Mouse (Mus musculus): Measurements from ENCODE around the gene Cox8b. TPM values are rescaled to one million over a fixed set of nuclear protein-coding genes. Genes with fewer than 3 reads are reported as not detected.

The Cox8b gene
- polyA plus RNA-seq, 1 experiment, result not detected

DNA sequence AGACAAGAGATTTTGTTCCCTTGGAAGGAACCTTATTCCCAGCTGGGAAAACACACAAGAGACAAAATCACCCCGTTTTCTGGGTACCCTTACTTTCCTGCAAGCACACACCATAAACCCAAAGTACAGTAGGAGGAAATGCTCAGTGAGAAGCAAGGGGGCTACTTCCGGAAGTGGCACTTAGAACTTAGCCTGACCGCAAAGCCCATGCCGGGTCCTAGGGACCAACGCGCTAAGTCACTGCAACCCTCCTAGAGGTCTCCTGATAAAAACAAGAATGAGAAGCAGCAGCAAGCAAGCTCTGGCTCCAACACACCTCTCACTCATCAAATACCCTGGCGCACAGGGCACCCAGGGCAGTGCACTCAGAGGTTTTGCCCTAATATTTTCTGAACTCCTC, 20.9 kb downstream of the Cox8b start:
- WGBS, result 4% methylated on average over 7 of the region's 7 CpGs
- peaks cover 15% of the 10 kb centered on the region; the same call in 1 of the 2 replicates for H3K4me1 ChIP-seq (ENCODE audit: control insufficient read depth, insufficient read depth, low read length)
- TF ChIP-seq POLR2A (IDR thresholded peaks at IDR 0.05; ENCODE audit: borderline replicate concordance, control insufficient read depth, low read depth, low read length) (no peak), CTCF (IDR thresholded peaks at IDR 0.05; ENCODE audit: control insufficient read depth, insufficient read depth, low read length) (no peak)
- H3K27ac ChIP-seq (ENCODE audit: control insufficient read depth, insufficient read depth, low read depth, low read length, poor library complexity), result peak overlapping the region; percentile 46; the same call in 1 of the 2 replicates
- H3K4me3 ChIP-seq (replicated peaks; ENCODE audit: control insufficient read depth, low read depth, low read length), result peak overlapping the region; percentile 2

DNA sequence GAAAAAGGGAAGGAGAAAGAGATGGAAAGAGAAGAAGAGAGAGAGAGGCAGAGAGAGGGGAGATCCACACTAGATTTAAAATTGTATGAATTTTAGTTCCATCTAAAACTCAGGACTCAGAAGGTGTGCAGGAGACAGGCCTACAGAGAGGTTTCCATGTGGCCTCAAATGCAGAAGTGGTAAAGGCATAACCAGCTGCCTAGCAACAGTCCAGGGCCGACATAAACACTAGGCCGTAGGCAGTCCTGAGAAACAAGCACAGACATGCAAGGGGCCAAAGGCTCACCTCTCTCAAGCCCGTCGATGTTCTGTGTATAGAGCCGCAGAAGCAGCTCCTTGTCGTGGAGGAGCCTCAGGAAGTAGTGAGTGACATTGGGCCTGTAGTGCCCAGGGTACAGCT, 22.9 kb downstream of the Cox8b start:
- H3K4me1 ChIP-seq (ENCODE audit: control insufficient read depth, insufficient read depth, low read length), result peaks cover 15% of the 10 kb centered on the region; the same call in 1 of the 2 replicates
- no peak for TF ChIP-seq CTCF (IDR thresholded peaks at IDR 0.05; ENCODE audit: control insufficient read depth, insufficient read depth, low read length)
- TF ChIP-seq POLR2A (IDR thresholded peaks at IDR 0.05; ENCODE audit: borderline replicate concordance, control insufficient read depth, low read depth, low read length), result no peak
- H3K27ac ChIP-seq (ENCODE audit: control insufficient read depth, insufficient read depth, low read depth, low read length, poor library complexity), result no peak overlapping the region
- H3K4me3 ChIP-seq (replicated peaks; ENCODE audit: control insufficient read depth, low read depth, low read length), result no peak overlapping the region
- 20% methylated on average over 6 of the region's 6 CpGs for WGBS

- Histone ChIP-seq H3K27ac (ENCODE audit: control insufficient read depth, insufficient read depth, low read depth, low read length, poor library complexity) (peak overlapping the region; percentile 26; the same call in 1 of the 2 replicates), H3K4me1 (ENCODE audit: control insufficient read depth, insufficient read depth, low read length) (peaks cover 11% of the 10 kb centered on the region; the same call in 1 of the 2 replicates)
Observed at GRCm38 (mm10) chr7:140874224-140874623, 26.0 kb downstream of the Cox8b start.

GRCm38 (mm10) chr7:140864761-140865160, 35.5 kb downstream of the Cox8b start:
- Histone ChIP-seq H3K4me1 (ENCODE audit: control insufficient read depth, insufficient read depth, low read length) (peaks cover 2% of the 10 kb centered on the region; the same call in 1 of the 2 replicates), H3K4me3 (replicated peaks; ENCODE audit: control insufficient read depth, low read depth, low read length) (no peak overlapping the region), H3K27ac (ENCODE audit: control insufficient read depth, insufficient read depth, low read depth, low read length, poor library complexity) (no peak overlapping the region)
- WGBS, result 88% methylated on average over 12 of the region's 12 CpGs
- TF ChIP-seq CTCF (IDR thresholded peaks at IDR 0.05; ENCODE audit: control insufficient read depth, insufficient read depth, low read length) (no peak), POLR2A (IDR thresholded peaks at IDR 0.05; ENCODE audit: borderline replicate concordance, control insufficient read depth, low read depth, low read length) (no peak)

More at GRCm38 (mm10) chr7:140874224-140874623, 26.0 kb downstream of the Cox8b start:
- no peak overlapping the region for H3K4me3 ChIP-seq (replicated peaks; ENCODE audit: control insufficient read depth, low read depth, low read length)
- 6% methylated on average over 4 of the region's 4 CpGs for WGBS
- TF ChIP-seq POLR2A (IDR thresholded peaks at IDR 0.05; ENCODE audit: borderline replicate concordance, control insufficient read depth, low read depth, low read length), result no peak
- TF ChIP-seq CTCF (IDR thresholded peaks at IDR 0.05; ENCODE audit: control insufficient read depth, insufficient read depth, low read length), result no peak

DNA sequence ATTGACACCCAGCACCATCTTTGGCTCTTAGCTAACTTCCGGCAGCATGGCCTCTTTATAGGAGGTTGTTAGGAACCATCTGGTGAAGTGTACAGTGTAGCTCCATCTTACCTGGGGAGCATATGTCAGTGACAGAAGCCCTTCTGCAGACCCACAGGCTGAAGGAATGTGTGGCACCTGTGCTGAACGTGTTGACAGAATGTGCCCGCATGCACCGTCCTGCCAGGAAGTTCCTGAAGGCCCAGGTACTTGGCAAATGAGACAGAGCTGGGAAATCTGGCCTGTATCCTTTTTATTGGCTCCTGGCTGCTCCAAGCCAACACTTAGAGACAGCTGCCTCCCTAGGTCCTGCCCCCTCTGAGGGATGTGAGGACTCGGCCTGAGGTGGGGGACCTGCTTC, 39.5 kb downstream of the Cox8b start:
- H3K4me3 ChIP-seq (replicated peaks; ENCODE audit: control insufficient read depth, low read depth, low read length), result no peak overlapping the region
- WGBS, result 88% methylated on average over 5 of the region's 5 CpGs
- H3K4me1 ChIP-seq (ENCODE audit: control insufficient read depth, insufficient read depth, low read length), result peaks cover 5% of the 10 kb centered on the region; the same call in 1 of the 2 replicates
- TF ChIP-seq POLR2A (IDR thresholded peaks at IDR 0.05; ENCODE audit: borderline replicate concordance, control insufficient read depth, low read depth, low read length) (no peak), CTCF (IDR thresholded peaks at IDR 0.05; ENCODE audit: control insufficient read depth, insufficient read depth, low read length) (no peak)
- no peak overlapping the region for H3K27ac ChIP-seq (ENCODE audit: control insufficient read depth, insufficient read depth, low read depth, low read length, poor library complexity)

DNA sequence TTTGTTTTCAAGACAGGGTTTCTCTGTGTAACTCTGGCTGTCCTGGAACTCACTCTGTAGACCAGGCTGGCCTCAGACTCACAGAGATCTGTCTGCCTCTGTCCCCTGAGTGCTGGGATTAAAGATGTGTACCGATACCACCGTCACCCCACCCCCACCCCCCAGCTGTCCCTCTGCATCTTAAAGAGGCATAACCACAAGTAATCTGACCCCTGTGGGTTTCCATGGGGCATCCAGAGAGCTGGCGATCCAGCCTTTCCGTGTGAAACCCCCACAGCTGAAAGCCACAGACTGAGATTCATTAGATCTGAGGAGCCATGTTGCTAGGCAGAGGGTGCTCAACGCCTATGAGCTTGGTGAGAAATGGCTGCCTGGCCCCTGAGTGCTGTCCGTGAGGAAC, 40.2 kb downstream of the Cox8b start:
- TF ChIP-seq POLR2A (IDR thresholded peaks at IDR 0.05; ENCODE audit: borderline replicate concordance, control insufficient read depth, low read depth, low read length), result no peak
- H3K27ac ChIP-seq (ENCODE audit: control insufficient read depth, insufficient read depth, low read depth, low read length, poor library complexity), result no peak overlapping the region
- no peak overlapping the region for H3K4me3 ChIP-seq (replicated peaks; ENCODE audit: control insufficient read depth, low read depth, low read length)
- 79% methylated on average over 6 of the region's 6 CpGs for WGBS
- peaks cover 5% of the 10 kb centered on the region; the same call in 1 of the 2 replicates for H3K4me1 ChIP-seq (ENCODE audit: control insufficient read depth, insufficient read depth, low read length)

- TF ChIP-seq POLR2A (IDR thresholded peaks at IDR 0.05; ENCODE audit: borderline replicate concordance, control insufficient read depth, low read depth, low read length), result no peak
- TF ChIP-seq CTCF (IDR thresholded peaks at IDR 0.05; ENCODE audit: control insufficient read depth, insufficient read depth, low read length), result no peak
- peak overlapping the region; percentile 82 for H3K4me3 ChIP-seq (replicated peaks; ENCODE audit: control insufficient read depth, low read depth, low read length)
- H3K4me1 ChIP-seq (ENCODE audit: control insufficient read depth, insufficient read depth, low read length), result peaks cover 5% of the 10 kb centered on the region; the same call in 1 of the 2 replicates
- 86% methylated on average over 8 of the region's 8 CpGs for WGBS
- H3K27ac ChIP-seq (ENCODE audit: control insufficient read depth, insufficient read depth, low read depth, low read length, poor library complexity), result no peak overlapping the region
Observed at GRCm38 (mm10) chr7:140858746-140859145, 41.5 kb downstream of the Cox8b start.

DNA sequence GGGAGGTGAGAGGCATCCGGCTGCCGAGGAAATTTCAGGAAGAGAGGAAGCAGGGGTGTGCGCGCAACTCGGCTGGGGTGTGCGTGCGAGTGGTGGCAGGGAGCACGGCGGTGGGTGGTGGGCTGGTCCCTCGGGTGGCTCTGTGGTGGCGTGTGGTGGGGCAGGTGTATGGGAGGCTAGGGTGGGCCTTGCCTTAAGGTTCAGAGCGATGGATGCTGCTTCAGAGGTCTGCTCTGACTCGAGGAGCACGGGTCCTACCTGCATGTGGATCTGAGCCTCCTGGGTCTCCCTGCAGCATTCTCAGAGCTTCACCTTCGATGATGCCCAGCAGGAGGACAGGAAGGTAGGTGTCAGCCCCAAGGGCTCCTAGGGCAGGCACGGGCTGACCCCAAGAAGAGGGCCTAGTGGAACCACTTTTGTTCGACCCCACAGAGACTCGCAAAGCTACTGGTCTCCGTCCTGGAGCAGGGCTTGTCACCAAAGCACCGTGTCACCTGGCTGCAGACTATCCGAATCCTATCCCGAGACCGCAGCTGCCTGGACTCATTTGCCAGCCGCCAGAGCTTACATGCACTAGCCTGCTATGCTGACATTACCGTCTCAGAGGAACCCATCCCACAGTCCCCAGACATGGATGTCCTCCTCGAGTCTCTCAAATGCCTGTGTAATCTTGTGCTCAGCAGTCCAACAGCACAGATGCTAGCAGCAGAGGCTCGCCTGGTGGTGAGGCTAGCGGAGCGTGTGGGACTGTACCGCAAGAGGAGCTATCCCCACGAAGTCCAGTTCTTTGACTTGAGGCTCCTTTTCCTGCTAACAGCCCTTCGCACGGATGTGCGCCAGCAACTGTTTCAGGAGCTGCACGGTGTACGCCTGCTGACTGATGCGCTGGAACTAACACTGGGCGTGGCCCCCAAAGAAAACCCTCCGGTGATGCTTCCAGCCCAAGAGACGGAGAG, 42.4 kb downstream of the Cox8b start, which contains the start of gene Bet1l:
Bet1l (minus strand) TSS at position 28 of the 956 bp plus-strand sequence.
- Histone ChIP-seq H3K4me3 (replicated peaks; ENCODE audit: control insufficient read depth, low read depth, low read length) (peak within 1 kb of the TSS; percentile 82), H3K27ac (ENCODE audit: control insufficient read depth, insufficient read depth, low read depth, low read length, poor library complexity) (peak within 1 kb of the TSS; percentile 88), H3K4me1 (ENCODE audit: control insufficient read depth, insufficient read depth, low read length) (peaks cover 6% of the 10 kb centered on the region; the same call in 1 of the 2 replicates)
- TF ChIP-seq CTCF (IDR thresholded peaks at IDR 0.05; ENCODE audit: control insufficient read depth, insufficient read depth, low read length) (no peak), POLR2A (IDR thresholded peaks at IDR 0.05; ENCODE audit: borderline replicate concordance, control insufficient read depth, low read depth, low read length) (no peak)
- WGBS, result 12% methylated on average over 40 of the region's 40 CpGs

Measured in bone marrow, adult 2 months (tissue).